In genomic region chr2:58486441-58487278, GRCm38 (mm10) we compare ENCODE assay signal across 10 mouse cellular contexts. TPM values are rescaled to one million over a fixed set of nuclear protein-coding genes. Genes with fewer than 3 reads are reported as not detected.
DNase-seq lines count a peak whose midpoint lies in the region; ATAC-seq lines count a peak whose summit lies in the region.
"Had no signal": no experiment of that assay in that cellular context is flagged by ENCODE, and none has a peak within 500 bp of the region (broad histone marks: within the 10 kb centered on the region; RNA-seq: fewer than 3 reads in every experiment).

No protein-coding gene starts in this region.

- no peak for DNase-seq in heart, adult 11 months
- DNase-seq in retina, postnatal 1 day: peak; percentile 37
- no peak for DNase-seq in retina, embryonic 14.5 days (ENCODE audit: low spot score)
- DNase-seq in left cerebral cortex, adult 9 months (ENCODE audit: low spot score in 2 of 2): no peak
- DNase-seq in frontal cortex, postnatal 10 days (ENCODE audit: low spot score in 2 of 2): no peak
- no peak for DNase-seq in left cerebral cortex, postnatal 4 days

- no peaks in the 10 kb centered on the region for H3K9me3 ChIP-seq in heart, embryonic 11.5 days (replicated peaks; ENCODE audit: control insufficient read depth, low read length)
- H3K9me3 ChIP-seq in limb, embryonic 15.5 days: no peaks in the 10 kb centered on the region

- peaks cover 58% of the 10 kb centered on the region for H3K4me1 ChIP-seq in heart, embryonic 11.5 days (ENCODE audit: control insufficient read depth, insufficient read depth, low read length)
- peaks cover 39% of the 10 kb centered on the region for H3K4me1 ChIP-seq in limb, embryonic 15.5 days

- H3K4me2 ChIP-seq in heart, embryonic 11.5 days: no peak overlapping the region
- H3K4me2 ChIP-seq in limb, embryonic 15.5 days: no peak overlapping the region

- H3K36me3 ChIP-seq in heart, embryonic 11.5 days (ENCODE audit: control insufficient read depth, insufficient read depth, low read length): 0 out of 2 replicates have a peak, but pooled peaks cover 4% of the 10 kb centered on the region
- H3K36me3 ChIP-seq in limb, embryonic 15.5 days: no peaks in the 10 kb centered on the region

- no peak overlapping the region for H3K9ac ChIP-seq in heart, embryonic 11.5 days (ENCODE audit: low read depth, low read length)
- H3K9ac ChIP-seq in limb, embryonic 15.5 days: no peak overlapping the region

- H3K4me3 ChIP-seq in heart, embryonic 11.5 days (ENCODE audit: low read depth, low read length): no peak overlapping the region
- H3K4me3 ChIP-seq in limb, embryonic 15.5 days: no peak overlapping the region

- no peaks in the 10 kb centered on the region for H3K27me3 ChIP-seq in heart, embryonic 11.5 days (ENCODE audit: control insufficient read depth, insufficient read depth, low read length)
- no peaks in the 10 kb centered on the region for H3K27me3 ChIP-seq in limb, embryonic 15.5 days

- intact Hi-C loops in left cerebral cortex, postnatal 4 days (cut with DNase I): no loop called here

- no peak for ATAC-seq in heart, embryonic 11.5 days (replicated peaks; ENCODE audit: insufficient number of reproducible peaks, low FRiP score, low TSS enrichment)
- ATAC-seq in limb, embryonic 15.5 days (ENCODE audit: insufficient number of reproducible peaks, low FRiP score, low TSS enrichment, low read depth): peak; percentile 33; the same call in 1 of the 2 replicates

- 63% methylated on average over 14 of the region's 14 CpGs for WGBS in heart, embryonic 11.5 days (ENCODE audit: insufficient replicate concordance)
- 27% methylated on average over 13 of the region's 14 CpGs for WGBS in limb, embryonic 15.5 days

- H3K27ac ChIP-seq in heart, embryonic 11.5 days (ENCODE audit: low read depth, low read length): peak overlapping the region; percentile 29; the same call in 1 of the 2 replicates
- H3K27ac ChIP-seq in limb, embryonic 15.5 days: 0 out of 2 replicates have a peak overlapping the region, but pooled peaks have one; percentile 17
- H3K27ac ChIP-seq: macrophage had no signal

RNA-seq across cellular contexts. Expression of gene Gm17409, which starts 16.7 kb away (rescaled TPM):
- polyA plus RNA-seq in heart, embryonic 11.5 days (2014; fragmentation: Nextera tagmentation; extraction: Ambion mirVana): not detected in 2 replicates
- not detected in 2 replicates for polyA plus RNA-seq in limb, embryonic 15.5 days (2015; fragmentation: Nextera tagmentation; extraction: Ambion mirVana)
- total RNA-seq in left cerebral cortex, postnatal 4 days (2021): not detected
- total RNA-seq: gastrocnemius, adult 8-10 months had no signal
- polyA plus RNA-seq: macrophage had no signal
